Mouse (Mus musculus) urinary bladder, postnatal 25 days (tissue): ENCODE results near the gene Eftud2.

ENCODE experiments used
- DNase-seq: peaks from one replicate; pipeline ENCODE4 v3.0.0; 2022; ENCODE audit warnings: low spot score

Eftud2 gene

DNA sequence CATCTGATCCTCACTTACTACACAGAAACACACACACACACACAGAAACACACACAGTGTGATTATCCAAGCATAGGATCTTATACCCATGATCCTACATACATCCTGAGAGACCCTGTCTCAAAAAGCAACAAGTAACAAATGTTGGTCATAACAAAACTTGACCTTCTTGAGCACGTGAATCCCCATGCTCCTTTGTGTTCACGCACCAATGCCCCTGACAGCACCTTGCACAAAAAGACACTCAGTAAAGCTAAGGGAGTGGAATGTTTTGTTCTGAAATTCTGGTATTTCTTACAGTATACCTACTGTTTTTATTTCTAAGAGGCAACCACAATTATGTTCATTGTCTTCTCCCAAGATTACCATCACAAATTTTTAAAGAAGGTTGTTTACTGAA lies 1.2 kb downstream of the Eftud2 start:
- no peak for DNase-seq

- no peak for DNase-seq
Measured at GRCm38 (mm10) chr11:102874801-102875334, 5.9 kb downstream of the Eftud2 start.

DNA sequence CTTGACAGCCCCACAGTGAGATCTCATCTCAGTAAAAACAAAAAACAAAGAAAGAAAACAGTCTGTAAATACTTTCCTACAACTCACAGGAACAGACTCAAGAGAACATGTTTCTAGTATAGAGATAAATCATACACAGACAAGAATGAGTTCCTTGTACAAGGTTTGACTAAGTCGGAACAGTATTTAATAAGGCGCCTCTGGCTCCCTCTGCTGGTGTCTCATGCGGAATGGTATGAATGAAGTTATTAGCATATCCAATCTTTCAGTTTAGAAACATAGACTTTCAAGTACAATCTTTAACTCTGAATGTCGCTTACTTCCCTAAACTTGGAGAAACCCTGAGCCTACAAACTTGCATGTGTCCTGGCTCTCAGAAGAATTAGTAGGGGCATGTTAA lies 16.5 kb downstream of the Eftud2 start:
- peak; percentile 65 for DNase-seq

GRCm38 (mm10) chr11:102859933-102860332 lies 20.9 kb downstream of the Eftud2 start:
- no peak for DNase-seq

GRCm38 (mm10) chr11:102858951-102859350 lies 21.8 kb downstream of the Eftud2 start:
- DNase-seq = no peak

- no peak for DNase-seq
Measured at GRCm38 (mm10) chr11:102855941-102856340, 24.8 kb downstream of the Eftud2 start.

GRCm38 (mm10) chr11:102853760-102854159 lies 27.0 kb downstream of the Eftud2 start:
- no peak for DNase-seq

GRCm38 (mm10) chr11:102851883-102852282 lies 28.9 kb downstream of the Eftud2 start:
- DNase-seq = peak; percentile 65

- DNase-seq = no peak
Measured at GRCm38 (mm10) chr11:102845926-102846325, 34.9 kb downstream of the Eftud2 start.

- DNase-seq = no peak
Measured at GRCm38 (mm10) chr11:102838616-102839150, 42.1 kb downstream of the Eftud2 start.

- no peak for DNase-seq
Measured at GRCm38 (mm10) chr11:102838126-102838525, 42.7 kb downstream of the Eftud2 start.

DNA sequence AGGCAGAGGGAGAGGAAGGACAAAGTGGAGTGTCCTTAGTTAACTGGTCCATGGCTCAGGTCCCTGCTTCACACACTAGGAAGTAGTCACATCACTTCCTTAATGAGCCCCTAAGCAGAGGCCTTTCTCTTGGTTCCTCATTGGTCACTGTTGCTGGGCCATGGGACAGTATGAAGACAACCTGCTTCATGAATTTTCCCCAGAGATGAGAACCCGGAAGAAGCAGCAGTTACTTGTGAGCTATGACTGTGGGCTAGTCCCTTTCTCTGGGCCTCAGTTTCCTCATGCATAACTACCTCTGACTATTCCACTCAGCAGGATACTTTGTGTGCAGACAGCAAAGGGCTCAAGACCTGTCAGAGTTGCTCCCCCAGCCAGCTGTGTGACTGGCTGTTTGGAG lies 43.4 kb downstream of the Eftud2 start:
- DNase-seq = no peak

DNA sequence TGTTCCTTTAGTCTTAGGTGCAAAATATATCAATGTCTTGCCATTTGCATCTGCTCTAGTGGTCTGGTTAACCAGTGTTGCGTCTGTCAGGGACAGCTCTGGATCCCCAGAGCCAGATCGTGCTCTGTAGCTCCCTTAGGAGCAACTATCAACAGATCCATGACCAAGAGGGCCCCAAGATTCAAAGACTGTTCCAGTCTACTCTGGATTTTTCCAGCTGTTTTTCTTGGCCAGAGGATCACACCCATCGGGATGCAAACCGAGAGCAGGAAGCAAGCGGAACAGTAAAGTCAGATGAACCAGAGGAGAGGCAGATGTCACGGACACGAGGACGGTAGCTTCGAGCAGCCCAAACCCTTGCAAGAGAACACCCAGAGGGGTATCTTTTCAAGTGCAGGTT lies 44.6 kb downstream of the Eftud2 start:
- DNase-seq = no peak

DNA sequence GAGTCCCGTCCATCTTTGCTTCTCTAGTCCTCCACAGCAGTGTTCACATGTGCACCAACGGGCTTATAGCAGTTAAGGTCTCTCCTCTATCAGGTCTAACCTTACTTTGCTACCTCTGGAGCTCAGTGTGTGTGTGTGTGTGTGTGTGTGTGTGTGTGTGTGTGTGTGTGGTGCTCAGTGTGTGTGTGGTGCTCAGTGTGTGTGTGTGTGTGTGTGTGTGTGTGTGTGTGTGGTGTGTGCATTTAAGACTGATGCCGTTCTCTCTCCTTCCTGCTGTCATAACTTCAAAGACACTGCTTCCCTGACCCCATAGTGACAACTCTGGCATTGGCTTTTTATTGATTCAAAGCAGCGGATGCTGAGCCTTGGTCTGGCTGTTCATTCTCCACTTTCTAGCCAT lies 45.2 kb downstream of the Eftud2 start, which contains the start of gene Higd1b:
Higd1b (plus strand) TSS at position 301 of the 400 bp plus-strand sequence.
- no peak for DNase-seq

DNA sequence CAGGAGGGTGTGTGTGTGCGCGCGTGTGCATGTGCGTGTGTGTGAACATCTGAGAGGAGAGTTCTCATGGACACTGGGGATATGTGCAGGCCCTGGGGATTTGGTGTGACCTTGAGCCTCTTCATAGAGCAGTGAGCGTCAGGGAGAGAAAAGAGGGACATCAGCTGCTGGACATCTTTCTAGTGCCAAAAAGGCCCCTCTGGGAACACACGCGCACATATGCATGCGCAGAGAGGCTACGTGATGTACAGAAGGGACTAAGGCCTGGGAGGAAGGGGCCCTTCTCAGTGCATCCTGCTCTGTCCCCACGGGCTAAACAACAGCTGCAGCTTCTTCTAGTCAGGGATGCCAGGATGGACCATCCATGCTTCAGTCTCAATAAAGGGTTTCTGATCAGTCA lies 46.6 kb downstream of the Eftud2 start:
- no peak for DNase-seq

- no peak for DNase-seq
Measured at GRCm38 (mm10) chr11:102832700-102833297, 48.0 kb downstream of the Eftud2 start.

DNA sequence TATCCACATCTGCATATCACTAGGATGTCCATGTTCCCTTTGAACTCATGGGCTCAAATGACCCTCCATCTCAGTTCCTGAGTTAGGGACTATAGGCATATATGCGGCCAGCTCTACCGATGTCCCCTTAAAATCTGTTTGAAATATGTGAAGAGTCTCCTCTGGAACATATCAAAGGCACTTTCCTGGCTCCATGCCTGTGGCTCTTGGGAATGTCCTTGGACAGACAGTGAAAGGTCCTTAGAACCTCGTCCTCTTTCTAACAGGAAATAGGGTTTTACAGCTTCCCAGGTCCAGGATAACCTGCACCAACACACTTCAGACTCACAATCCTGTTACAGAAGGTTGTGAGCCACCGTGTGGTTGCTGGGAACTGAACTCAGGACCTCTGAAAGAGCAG lies 50.5 kb downstream of the Eftud2 start:
- no peak for DNase-seq

DNA sequence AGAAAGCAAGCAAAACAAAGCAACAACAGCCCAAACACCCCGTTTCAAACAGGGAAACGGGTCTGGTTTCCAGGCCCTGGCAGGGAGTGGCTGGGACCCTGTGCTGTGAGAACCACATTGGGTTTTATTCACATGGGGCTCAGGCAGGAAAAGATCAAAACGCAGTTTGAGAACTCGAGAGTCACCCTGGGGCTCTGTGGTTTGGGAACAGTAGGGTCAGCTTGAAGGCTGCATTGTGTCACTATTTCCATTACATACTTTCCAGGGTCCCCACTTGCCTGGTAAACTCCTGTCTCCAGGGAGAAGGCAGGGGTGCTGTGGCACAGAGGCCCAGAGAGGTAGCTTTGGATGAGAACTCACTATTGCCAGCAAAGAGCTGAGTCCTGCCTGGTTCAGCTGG lies 53.7 kb downstream of the Eftud2 start:
- DNase-seq = no peak

DNA sequence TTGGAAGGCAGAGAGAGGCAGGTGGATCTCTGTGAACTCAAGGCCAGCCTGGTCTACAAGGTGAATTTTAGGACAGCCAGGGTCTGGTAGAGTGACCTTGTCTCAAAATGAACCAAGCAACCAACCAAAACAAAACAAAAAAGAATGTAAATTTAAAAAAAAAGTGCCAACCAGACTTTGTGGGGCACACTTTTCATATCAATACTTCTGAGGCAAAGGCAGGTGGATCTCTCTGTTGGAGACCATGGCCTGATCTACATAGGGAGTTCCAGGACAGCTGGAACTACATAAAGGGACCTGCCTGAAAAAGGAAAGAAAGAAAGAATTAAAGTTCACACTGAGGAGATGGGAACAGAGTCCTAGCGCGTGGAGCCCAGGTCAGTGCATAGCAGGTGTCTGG lies 54.3 kb downstream of the Eftud2 start:
- no peak for DNase-seq

GRCm38 (mm10) chr11:102821231-102821630 lies 59.6 kb downstream of the Eftud2 start:
- no peak for DNase-seq

- no peak for DNase-seq
Measured at GRCm38 (mm10) chr11:102820432-102820831, 60.4 kb downstream of the Eftud2 start.

- no peak for DNase-seq
Measured at GRCm38 (mm10) chr11:102819783-102820385, 60.9 kb downstream of the Eftud2 start.

- peak; percentile 57 for DNase-seq
Measured at GRCm38 (mm10) chr11:102819021-102819782, 61.6 kb downstream of the Eftud2 start, which contains the start of gene Gjc1. Gene Gjc1 (minus strand): TSS chr11:102819700.
